Mouse (Mus musculus): ENCODE measurements at regions not wholly inside any gene's neighbourhood (a gene's known extent, or its start where the extent isn't known, plus 50 kb on each side); places are given as distances from the start of the nearest gene placed in this dataset.

DNA sequence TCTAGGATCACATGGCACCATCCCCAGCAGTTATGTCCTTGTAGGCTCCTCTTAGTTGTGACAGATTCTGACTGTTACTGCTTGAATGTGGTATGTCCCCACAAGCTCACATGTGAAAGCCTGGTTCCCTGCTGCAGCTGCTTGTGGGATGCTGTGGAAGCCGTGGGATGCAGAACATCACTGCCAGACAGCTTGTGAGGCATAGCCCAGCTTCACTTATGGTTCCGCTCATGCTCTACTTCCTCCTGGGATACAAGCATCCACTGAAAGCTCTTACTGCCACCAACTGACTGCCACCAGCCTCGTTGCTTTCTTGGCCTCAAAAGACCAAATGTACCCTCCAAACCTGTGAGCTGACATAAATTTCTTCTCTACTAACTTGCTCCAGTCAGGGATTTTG, 167.7 kb upstream of the Ccdc122 start:
- H3K27ac ChIP-seq (ENCODE audit: low read depth, low read length), result no peak overlapping the region
- no peak overlapping the region for H3K4me2 ChIP-seq (ENCODE audit: low read depth)
- no peaks in the 10 kb centered on the region for H3K36me3 ChIP-seq (ENCODE audit: control insufficient read depth, insufficient read depth, low read length)
- no peak overlapping the region for H3K9ac ChIP-seq (ENCODE audit: low read length)
- no peaks in the 10 kb centered on the region for H3K4me1 ChIP-seq (ENCODE audit: control insufficient read depth, insufficient read depth, low read length)
- no peak for DNase-seq (ENCODE audit: low spot score)
- H3K4me3 ChIP-seq (ENCODE audit: low read depth, low read length), result no peak overlapping the region
- H3K9me3 ChIP-seq (ENCODE audit: control insufficient read depth, low read length), result no peaks in the 10 kb centered on the region
- 88% methylated on average over 3 of the region's 3 CpGs for whole genome bisulfite sequencing
- no peaks in the 10 kb centered on the region for H3K27me3 ChIP-seq (ENCODE audit: control insufficient read depth, insufficient read depth, low read length)
- no peak for ATAC-seq (ENCODE audit: insufficient read depth, low FRiP score, low TSS enrichment)

DNA sequence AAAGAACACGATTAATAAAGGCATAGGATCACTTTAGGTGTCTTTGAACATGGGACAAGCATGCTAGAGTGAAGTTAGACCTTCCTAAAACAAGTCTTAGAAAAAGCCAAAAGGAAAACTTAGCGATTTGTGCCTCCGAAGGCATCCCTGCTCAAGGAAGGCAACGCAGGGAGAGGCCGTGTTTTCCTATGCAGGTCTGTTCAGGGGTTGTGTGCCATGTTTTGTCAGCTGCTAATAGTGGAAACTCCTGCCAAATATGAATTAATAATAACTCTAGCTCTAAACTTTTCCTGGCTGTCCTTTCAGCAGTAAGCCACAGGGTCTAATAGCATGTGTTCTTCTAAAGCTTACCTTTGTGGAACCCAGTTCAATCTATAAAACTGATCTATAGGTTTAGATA, 168.4 kb upstream of the Ccdc122 start:
- H3K4me3 ChIP-seq (ENCODE audit: low read depth, low read length), result no peak overlapping the region
- DNase-seq (ENCODE audit: low spot score) (no peak), ATAC-seq (ENCODE audit: insufficient read depth, low FRiP score, low TSS enrichment) (no peak)
- H3K4me1 ChIP-seq (ENCODE audit: control insufficient read depth, insufficient read depth, low read length), result no peaks in the 10 kb centered on the region
- 90% methylated on average over 5 of the region's 5 CpGs for WGBS
- H3K36me3 ChIP-seq (ENCODE audit: control insufficient read depth, insufficient read depth, low read length), result no peaks in the 10 kb centered on the region
- no peak overlapping the region for H3K27ac ChIP-seq (ENCODE audit: low read depth, low read length)
- no peak overlapping the region for H3K4me2 ChIP-seq (ENCODE audit: low read depth)
- H3K9me3 ChIP-seq (ENCODE audit: control insufficient read depth, low read length), result no peaks in the 10 kb centered on the region
- no peaks in the 10 kb centered on the region for H3K27me3 ChIP-seq (ENCODE audit: control insufficient read depth, insufficient read depth, low read length)
- H3K9ac ChIP-seq (ENCODE audit: low read length), result no peak overlapping the region

DNA sequence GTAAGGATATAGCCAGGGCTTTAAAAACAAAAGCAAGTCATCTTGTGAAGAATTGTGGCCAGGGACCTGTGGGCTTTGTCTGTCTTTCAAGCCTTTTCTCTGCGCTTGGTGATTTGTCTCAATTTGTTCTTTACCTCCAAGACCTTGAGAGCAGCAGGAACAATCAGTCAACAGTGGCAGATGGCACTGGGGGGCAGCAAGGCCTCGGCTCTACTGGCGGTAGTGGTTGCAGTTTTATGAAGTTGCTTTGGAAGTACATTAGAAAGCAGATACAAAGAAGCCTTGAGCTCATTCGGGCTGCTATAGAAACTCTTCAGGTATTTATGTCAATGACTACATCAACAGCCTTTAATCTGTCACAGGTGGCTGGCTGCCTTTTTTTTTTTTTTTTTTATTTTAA, 171.9 kb upstream of the Ccdc122 start:
- H3K36me3 ChIP-seq (ENCODE audit: control insufficient read depth, insufficient read depth, low read length), result no peaks in the 10 kb centered on the region
- no peak overlapping the region for H3K4me2 ChIP-seq (ENCODE audit: low read depth)
- H3K9me3 ChIP-seq (ENCODE audit: control insufficient read depth, low read length), result no peaks in the 10 kb centered on the region
- H3K27ac ChIP-seq (ENCODE audit: low read depth, low read length), result no peak overlapping the region
- no peaks in the 10 kb centered on the region for H3K4me1 ChIP-seq (ENCODE audit: control insufficient read depth, insufficient read depth, low read length)
- DNase-seq (ENCODE audit: low spot score) (no peak), ATAC-seq (ENCODE audit: insufficient read depth, low FRiP score, low TSS enrichment) (no peak)
- no peak overlapping the region for H3K4me3 ChIP-seq (ENCODE audit: low read depth, low read length)
- H3K9ac ChIP-seq (ENCODE audit: low read length), result no peak overlapping the region
- no peaks in the 10 kb centered on the region for H3K27me3 ChIP-seq (ENCODE audit: control insufficient read depth, insufficient read depth, low read length)
- 27% methylated on average over 4 of the region's 4 CpGs for WGBS

DNA sequence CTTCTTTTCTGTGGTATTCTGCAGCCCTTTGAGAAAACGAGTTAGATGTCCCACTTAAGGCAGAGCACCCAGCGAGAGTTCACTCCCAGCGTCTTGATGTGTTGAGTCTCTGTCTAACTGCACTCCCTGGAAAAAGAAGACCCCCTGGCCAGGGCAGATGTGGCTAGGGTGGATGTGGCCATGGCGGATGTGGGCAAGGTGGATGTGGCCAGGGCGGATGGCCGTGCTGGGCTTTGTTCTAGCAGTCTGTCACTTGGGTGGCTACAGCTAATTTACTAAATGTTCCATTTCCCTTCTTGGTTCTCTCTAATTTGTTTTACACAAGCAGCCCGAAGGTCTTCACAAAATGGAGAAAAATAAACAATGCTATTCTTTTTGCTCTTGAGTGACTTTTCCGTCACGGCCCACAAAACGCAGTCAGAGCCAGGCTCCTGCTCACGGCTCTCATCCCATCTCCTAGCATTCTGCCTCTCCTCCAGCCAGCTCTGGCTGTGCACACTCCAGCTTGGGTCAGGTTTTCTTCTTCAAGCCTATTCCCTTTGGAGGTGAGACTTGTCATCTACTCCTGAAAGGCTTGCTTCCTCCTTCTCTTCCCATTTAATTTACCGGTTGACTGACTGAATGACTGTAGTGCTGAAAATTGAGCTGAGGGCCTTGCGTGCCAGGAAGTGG, 173.4 kb upstream of the Ccdc122 start:
- Histone ChIP-seq H3K4me1 (ENCODE audit: control insufficient read depth, insufficient read depth, low read length) (no peaks in the 10 kb centered on the region), H3K9ac (ENCODE audit: low read length) (no peak overlapping the region), H3K36me3 (ENCODE audit: control insufficient read depth, insufficient read depth, low read length) (no peaks in the 10 kb centered on the region), H3K27ac (ENCODE audit: low read depth, low read length) (no peak overlapping the region), H3K27me3 (ENCODE audit: control insufficient read depth, insufficient read depth, low read length) (no peaks in the 10 kb centered on the region), H3K9me3 (ENCODE audit: control insufficient read depth, low read length) (no peaks in the 10 kb centered on the region), H3K4me2 (ENCODE audit: low read depth) (no peak overlapping the region), H3K4me3 (ENCODE audit: low read depth, low read length) (no peak overlapping the region)
- 84% methylated on average over 13 of the region's 13 CpGs for WGBS
- ATAC-seq (ENCODE audit: insufficient read depth, low FRiP score, low TSS enrichment), result no peak
- DNase-seq (ENCODE audit: low spot score), result no peak

DNA sequence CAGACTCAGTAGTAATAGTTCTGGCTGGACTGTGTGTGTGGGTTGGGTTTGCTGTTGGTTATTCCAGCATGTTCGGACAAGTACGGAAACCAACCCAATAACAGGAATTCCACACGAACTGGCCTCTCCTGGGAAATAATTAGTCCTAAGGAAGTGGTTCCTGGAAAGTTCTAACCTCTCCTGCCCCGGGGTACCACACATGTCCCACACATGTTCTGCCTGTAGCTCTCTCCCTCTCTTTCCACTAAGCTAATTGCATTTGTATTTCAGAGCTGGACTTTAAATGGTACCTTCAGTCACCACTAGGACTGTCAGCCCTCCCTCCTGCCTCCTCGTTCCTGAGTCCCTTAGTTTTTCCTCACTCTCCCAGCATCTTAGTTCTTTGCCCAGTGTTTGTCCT, 178.2 kb upstream of the Ccdc122 start:
- H3K9me3 ChIP-seq (ENCODE audit: control insufficient read depth, low read length), result no peaks in the 10 kb centered on the region
- no peaks in the 10 kb centered on the region for H3K4me1 ChIP-seq (ENCODE audit: control insufficient read depth, insufficient read depth, low read length)
- no peak overlapping the region for H3K9ac ChIP-seq (ENCODE audit: low read length)
- no peaks in the 10 kb centered on the region for H3K27me3 ChIP-seq (ENCODE audit: control insufficient read depth, insufficient read depth, low read length)
- no peak overlapping the region for H3K4me2 ChIP-seq (ENCODE audit: low read depth)
- no peak for ATAC-seq (ENCODE audit: insufficient read depth, low FRiP score, low TSS enrichment)
- DNase-seq (ENCODE audit: low spot score), result no peak
- H3K27ac ChIP-seq (ENCODE audit: low read depth, low read length), result no peak overlapping the region
- 61% methylated on average over 5 of the region's 5 CpGs for WGBS
- no peak overlapping the region for H3K4me3 ChIP-seq (ENCODE audit: low read depth, low read length)
- H3K36me3 ChIP-seq (ENCODE audit: control insufficient read depth, insufficient read depth, low read length), result no peaks in the 10 kb centered on the region

- H3K9ac ChIP-seq (ENCODE audit: low read length), result no peak overlapping the region
- DNase-seq (ENCODE audit: low spot score) (no peak), ATAC-seq (ENCODE audit: insufficient read depth, low FRiP score, low TSS enrichment) (no peak)
- no peak overlapping the region for H3K27ac ChIP-seq (ENCODE audit: low read depth, low read length)
- H3K36me3 ChIP-seq (ENCODE audit: control insufficient read depth, insufficient read depth, low read length), result no peaks in the 10 kb centered on the region
- H3K9me3 ChIP-seq (ENCODE audit: control insufficient read depth, low read length), result no peaks in the 10 kb centered on the region
- no peaks in the 10 kb centered on the region for H3K27me3 ChIP-seq (ENCODE audit: control insufficient read depth, insufficient read depth, low read length)
- no peak overlapping the region for H3K4me3 ChIP-seq (ENCODE audit: low read depth, low read length)
- H3K4me1 ChIP-seq (ENCODE audit: control insufficient read depth, insufficient read depth, low read length), result no peaks in the 10 kb centered on the region
- WGBS, result 70% methylated on average over 10 of the region's 10 CpGs
- no peak overlapping the region for H3K4me2 ChIP-seq (ENCODE audit: low read depth)
Observed at GRCm38 (mm10) chr14:76857196-76857773, 179.3 kb upstream of the Ccdc122 start.

- Histone ChIP-seq H3K4me3 (ENCODE audit: low read depth, low read length) (no peak overlapping the region), H3K27me3 (ENCODE audit: control insufficient read depth, insufficient read depth, low read length) (no peaks in the 10 kb centered on the region), H3K4me1 (ENCODE audit: control insufficient read depth, insufficient read depth, low read length) (no peaks in the 10 kb centered on the region), H3K9me3 (ENCODE audit: control insufficient read depth, low read length) (no peaks in the 10 kb centered on the region), H3K4me2 (ENCODE audit: low read depth) (no peak overlapping the region), H3K36me3 (ENCODE audit: control insufficient read depth, insufficient read depth, low read length) (no peaks in the 10 kb centered on the region), H3K9ac (ENCODE audit: low read length) (no peak overlapping the region), H3K27ac (ENCODE audit: low read depth, low read length) (no peak overlapping the region)
- DNase-seq (ENCODE audit: low spot score) (no peak), ATAC-seq (ENCODE audit: insufficient read depth, low FRiP score, low TSS enrichment) (no peak)
- WGBS, result 85% methylated on average over 8 of the region's 8 CpGs
Observed at GRCm38 (mm10) chr14:76856591-76856990, 180.0 kb upstream of the Ccdc122 start.

- ATAC-seq (ENCODE audit: insufficient read depth, low FRiP score, low TSS enrichment) (no peak), DNase-seq (ENCODE audit: low spot score) (no peak)
- Histone ChIP-seq H3K27me3 (ENCODE audit: control insufficient read depth, insufficient read depth, low read length) (no peaks in the 10 kb centered on the region), H3K4me2 (ENCODE audit: low read depth) (no peak overlapping the region), H3K4me1 (ENCODE audit: control insufficient read depth, insufficient read depth, low read length) (no peaks in the 10 kb centered on the region), H3K9ac (ENCODE audit: low read length) (no peak overlapping the region), H3K36me3 (ENCODE audit: control insufficient read depth, insufficient read depth, low read length) (no peaks in the 10 kb centered on the region), H3K4me3 (ENCODE audit: low read depth, low read length) (no peak overlapping the region), H3K9me3 (ENCODE audit: control insufficient read depth, low read length) (no peaks in the 10 kb centered on the region), H3K27ac (ENCODE audit: low read depth, low read length) (no peak overlapping the region)
- 84% methylated on average over 11 of the region's 11 CpGs for WGBS
Observed at GRCm38 (mm10) chr14:76854965-76855364, 181.6 kb upstream of the Ccdc122 start.

DNA sequence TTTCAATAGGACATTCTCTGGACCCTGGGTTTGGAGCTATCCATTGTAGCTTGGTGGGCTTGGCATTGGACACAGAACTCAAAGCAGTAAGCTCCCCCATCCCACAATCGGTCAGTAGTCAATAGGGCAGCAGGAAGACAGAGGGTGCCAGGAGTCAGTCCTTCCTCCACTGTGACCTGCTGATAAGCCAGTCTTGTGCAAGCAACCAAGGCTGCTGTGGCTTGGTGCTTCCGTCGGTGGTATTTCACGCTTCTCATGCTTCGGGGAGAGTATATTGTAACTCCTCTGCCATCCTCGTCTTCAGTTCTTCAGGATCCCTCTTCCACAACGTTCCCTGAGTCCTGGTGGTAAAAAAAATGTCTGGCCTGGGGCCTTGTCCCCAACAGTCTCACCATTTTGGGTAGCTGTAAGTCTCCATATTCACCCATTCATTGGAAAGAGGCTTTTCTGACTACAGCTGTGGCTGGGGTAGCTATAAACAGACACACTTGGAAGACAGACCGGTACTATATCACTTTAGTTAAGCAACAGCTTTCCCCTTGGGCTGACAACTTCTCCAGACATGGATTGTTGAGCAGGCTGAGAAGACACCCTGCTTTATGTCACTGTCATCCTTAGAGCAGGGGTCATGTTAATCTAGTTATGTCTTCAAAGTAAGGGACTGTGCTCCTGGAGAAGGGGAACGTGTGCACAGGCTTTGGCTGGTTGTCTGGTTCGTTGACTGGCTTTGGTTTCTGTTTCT, 184.9 kb upstream of the Ccdc122 start:
- Histone ChIP-seq H3K27me3 (ENCODE audit: control insufficient read depth, insufficient read depth, low read length) (no peaks in the 10 kb centered on the region), H3K4me3 (ENCODE audit: low read depth, low read length) (no peak overlapping the region), H3K4me1 (ENCODE audit: control insufficient read depth, insufficient read depth, low read length) (no peaks in the 10 kb centered on the region), H3K36me3 (ENCODE audit: control insufficient read depth, insufficient read depth, low read length) (no peaks in the 10 kb centered on the region), H3K9me3 (ENCODE audit: control insufficient read depth, low read length) (no peaks in the 10 kb centered on the region), H3K27ac (ENCODE audit: low read depth, low read length) (no peak overlapping the region), H3K4me2 (ENCODE audit: low read depth) (no peak overlapping the region), H3K9ac (ENCODE audit: low read length) (no peak overlapping the region)
- DNase-seq (ENCODE audit: low spot score), result no peak
- WGBS, result 76% methylated on average over 10 of the region's 10 CpGs
- ATAC-seq (ENCODE audit: insufficient read depth, low FRiP score, low TSS enrichment), result no peak
